Comparison of ENCODE assay signal across 29 mouse cellular contexts in the genomic region with DNA sequence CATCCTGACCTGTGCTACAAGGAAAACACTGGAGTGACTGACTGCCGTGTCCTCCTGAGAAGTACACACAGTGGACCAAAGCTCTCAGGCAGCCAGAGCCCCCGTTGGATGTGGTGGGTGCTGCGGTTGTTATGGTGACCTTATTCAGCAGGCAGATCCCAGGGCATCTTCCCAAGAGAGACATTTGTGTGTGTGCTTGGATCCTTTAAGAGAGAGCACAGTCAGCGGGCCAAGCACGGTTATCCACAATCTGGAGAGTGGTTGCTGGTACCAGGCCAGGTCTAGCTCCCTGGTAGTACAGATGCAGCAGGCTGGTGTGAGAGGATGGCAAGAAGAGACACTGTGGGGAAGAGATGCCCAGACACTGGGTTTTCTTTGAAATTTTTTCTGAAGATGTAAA. TPM values are rescaled to one million over a fixed set of nuclear protein-coding genes. Genes with fewer than 3 reads are reported as not detected.
"Had no signal": no experiment of that assay in that cellular context is flagged by ENCODE, and none has a peak within 500 bp of the region (broad histone marks: within the 10 kb centered on the region; RNA-seq: fewer than 3 reads in every experiment).

No protein-coding gene starts in this region.

- DNase-seq: kidney, adult 2 months; kidney, postnatal 25 days; left cerebral cortex, postnatal 4 days; liver, postnatal 0 days; lung, embryonic 14.5 days; right cerebral cortex, postnatal 25 days; thymus, adult 2 months; thymus, postnatal 14 days; thymus, postnatal 4 days had no signal

- ATAC-seq: intestine, postnatal 0 days; liver, postnatal 0 days; lung, postnatal 0 days; midbrain, embryonic 15.5 days had no signal

- H3K27me3 ChIP-seq: limb, embryonic 12.5 days; limb, embryonic 15.5 days; midbrain, embryonic 12.5 days; midbrain, embryonic 15.5 days; neural tube, embryonic 12.5 days; neural tube, embryonic 15.5 days had no signal

- H3K4me3 ChIP-seq: layer of hippocampus, adult 2 months; limb, embryonic 12.5 days; limb, embryonic 15.5 days; midbrain, embryonic 12.5 days; midbrain, embryonic 15.5 days; neural tube, embryonic 12.5 days; neural tube, embryonic 15.5 days had no signal

- H3K27ac ChIP-seq: kidney, postnatal 0 days; layer of hippocampus, adult 2 months; limb, embryonic 12.5 days; limb, embryonic 15.5 days; liver, embryonic 14.5 days; macrophage; midbrain, embryonic 12.5 days; midbrain, embryonic 15.5 days; neural tube, embryonic 12.5 days; neural tube, embryonic 15.5 days; stomach, postnatal 0 days had no signal

- H3K9me3 ChIP-seq: limb, embryonic 12.5 days; limb, embryonic 15.5 days; midbrain, embryonic 12.5 days; midbrain, embryonic 15.5 days; neural tube, embryonic 15.5 days had no signal

- H3K4me2 ChIP-seq: limb, embryonic 12.5 days; limb, embryonic 15.5 days; liver, embryonic 11.5 days; lung, embryonic 14.5 days; midbrain, embryonic 12.5 days; midbrain, embryonic 15.5 days; neural tube, embryonic 12.5 days; neural tube, embryonic 15.5 days had no signal

- H3K36me3 ChIP-seq: limb, embryonic 12.5 days; limb, embryonic 15.5 days; midbrain, embryonic 12.5 days; midbrain, embryonic 15.5 days; neural tube, embryonic 12.5 days; neural tube, embryonic 15.5 days had no signal

- H3K9ac ChIP-seq: limb, embryonic 12.5 days; limb, embryonic 15.5 days; liver, embryonic 14.5 days; liver, postnatal 0 days; lung, embryonic 14.5 days; midbrain, embryonic 12.5 days; midbrain, embryonic 15.5 days; neural tube, embryonic 12.5 days; neural tube, embryonic 15.5 days had no signal

RNA-seq across cellular contexts. Expression of a gene that starts 2.2 kb away (rescaled TPM):
- total RNA-seq: layer of hippocampus, adult 2 months; left cerebral cortex, adult 18-20 months; left cerebral cortex, postnatal 4 days; megakaryocyte, adult 5-6 weeks had no signal
- polyA plus RNA-seq: intestine, embryonic 14.5 days; intestine, postnatal 0 days; kidney, adult 2 months; kidney, embryonic 14.5 days; kidney, postnatal 0 days; large intestine, adult 2 months; limb, embryonic 12.5 days; limb, embryonic 15.5 days; liver, embryonic 11.5 days; liver, embryonic 14.5 days; liver, postnatal 0 days; lung, embryonic 14.5 days; macrophage; midbrain, embryonic 12.5 days; neural tube, embryonic 12.5 days; neural tube, embryonic 15.5 days; stomach, embryonic 14.5 days; stomach, postnatal 0 days; thymus, adult 2 months had no signal
